Mouse (Mus musculus) midbrain, embryonic 11.5 days (tissue): Measurements from ENCODE around the gene Rabgap1. TPM values are rescaled to one million over a fixed set of nuclear protein-coding genes. Genes with fewer than 3 reads are reported as not detected.

Experiments used
- ATAC-seq: fragments of 200-750 bp; cut with Nextera tagmentation; 2 replicates; pipeline ENCODE4 v1.8.0; 2017; ENCODE audit warnings: moderate TSS enrichment, moderate library complexity; ENCODE audit not compliant: low FRiP score
- DNase-seq: peaks from one replicate; pipeline ENCODE4 v3.0.0; 2015; ENCODE audit warnings: low spot score; ENCODE audit errors: missing footprints
- H3K27ac ChIP-seq: fragments of 300-500 bp; sonication (generic); 2 replicates; pipeline ENCODE4 v1.5.1; 2014; ENCODE audit warnings: low read depth, low read length
- H3K27me3 ChIP-seq: fragments of 300-500 bp; sonication (generic); 2 replicates; pipeline ENCODE4 v1.6.1; 2014; ENCODE audit warnings: mild to moderate bottlenecking, low read length, moderate library complexity, mixed read lengths; ENCODE audit not compliant: control insufficient read depth, insufficient read depth
- H3K36me3 ChIP-seq: fragments of 300-500 bp; sonication (generic); 2 replicates; pipeline ENCODE4 v1.6.1; 2014; ENCODE audit warnings: mild to moderate bottlenecking, low read length, moderate library complexity, mixed read lengths; ENCODE audit not compliant: control insufficient read depth, insufficient read depth
- H3K4me1 ChIP-seq: fragments of 300-500 bp; sonication (generic); 2 replicates; pipeline ENCODE4 v1.6.1; 2014; ENCODE audit warnings: low read length; ENCODE audit not compliant: control insufficient read depth, insufficient read depth
- H3K4me2 ChIP-seq: fragments of 300-500 bp; sonication (generic); 2 replicates; pipeline ENCODE4 v1.6.1; 2014; ENCODE audit warnings: mild to moderate bottlenecking, moderate library complexity
- H3K4me3 ChIP-seq: fragments of 300-500 bp; sonication (generic); 2 replicates; pipeline ENCODE4 v1.5.1; 2014; ENCODE audit warnings: low read depth, low read length
- H3K9ac ChIP-seq: fragments of 300-500 bp; sonication (generic); 2 replicates; pipeline ENCODE4 v1.6.1; 2014; ENCODE audit warnings: low read length
- H3K9me3 ChIP-seq: fragments of 300-500 bp; sonication (generic); 2 replicates; pipeline ENCODE4 v1.6.1; 2016; ENCODE audit warnings: low read length; ENCODE audit not compliant: control insufficient read depth
- WGBS: fragments of 180-500 bp; shearing (Covaris S2); extraction: QIAGEN DNeasy Blood & Tissue Kit; methylation state at CpG from one replicate; pipeline ENCODE4 v1.1.7; 2014; 5-methylcytosine and 5-hydroxymethylcytosine counted together
- polyA plus RNA-seq: library from polyadenylated mRNA; unstranded; fragments of >200 nt; fragmentation: Nextera tagmentation; extraction: Ambion mirVana; gene quantifications from 2 replicates; pipeline ENCODE4 v1.2.1, GENCODE M21; 2014

Rabgap1 gene
- polyA plus RNA-seq, result 43.8 and 51.8 TPM in 2 replicates

- ATAC-seq, result peak; percentile 99
- WGBS, result under 1% methylated on average over 51 of the region's 51 CpGs
Measured at GRCm38 (mm10) chr2:37442611-37443591, at the start of gene Rabgap1, which contains the start of the genes Zbtb26 and Zbtb6. Gene Rabgap1, plus strand, starts transcription at chr2:37443279. Gene Zbtb26, minus strand, starts transcription at chr2:37443135. Gene Zbtb6, minus strand, starts transcription at chr2:37443171.

GRCm38 (mm10) chr2:37395539-37395938, 47.5 kb upstream of the Rabgap1 start:
- ATAC-seq (no peak), DNase-seq (no peak)
- H3K9ac ChIP-seq, result no peak overlapping the region
- no peak overlapping the region for H3K27ac ChIP-seq
- H3K9me3 ChIP-seq, result no peaks in the 10 kb centered on the region
- H3K4me2 ChIP-seq, result no peak overlapping the region
- 69% methylated on average over 1 of the region's 1 CpGs for WGBS
- no peak overlapping the region for H3K4me3 ChIP-seq
- no peaks in the 10 kb centered on the region for H3K4me1 ChIP-seq
- peaks cover 6% of the 10 kb centered on the region; the same call in 1 of the 2 replicates for H3K36me3 ChIP-seq
- no peaks in the 10 kb centered on the region for H3K27me3 ChIP-seq

More at GRCm38 (mm10) chr2:37442611-37443591, at the start of gene Rabgap1, which contains the start of the genes Zbtb26 and Zbtb6:
- Histone ChIP-seq H3K27ac (peak within 1 kb of the TSS; percentile 80), H3K9ac (peak within 1 kb of the TSS; percentile 85), H3K4me3 (peak within 1 kb of the TSS; percentile 81), H3K4me2 (peak within 1 kb of the TSS; percentile 76), H3K4me1 (peaks cover 4% of the 10 kb centered on the region), H3K27me3 (no peaks in the 10 kb centered on the region), H3K9me3 (no peaks in the 10 kb centered on the region), H3K36me3 (no peaks in the 10 kb centered on the region)
- DNase-seq, result peak; percentile 99

DNA sequence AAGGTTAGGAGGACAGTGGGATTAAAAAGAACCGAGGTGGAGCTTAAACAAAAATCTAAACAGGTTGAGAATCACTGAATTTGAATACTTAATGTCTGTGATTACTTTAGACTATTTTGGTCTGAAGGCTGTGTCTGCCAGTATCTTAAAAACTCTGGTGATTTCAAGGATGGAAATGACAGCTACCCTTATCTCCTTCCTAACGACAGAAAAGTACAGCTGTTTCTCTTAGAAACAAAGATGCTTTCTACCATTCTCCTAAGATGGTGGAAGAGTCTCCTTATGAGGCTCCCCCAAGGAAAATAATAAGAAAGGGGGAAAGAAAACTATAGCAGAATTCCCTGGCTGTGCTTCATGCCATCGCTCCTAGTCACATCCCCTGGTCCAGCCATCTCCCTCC, 21.2 kb upstream of the Rabgap1 start:
- ATAC-seq (no peak), DNase-seq (no peak)
- Histone ChIP-seq H3K27me3 (no peaks in the 10 kb centered on the region), H3K4me2 (peak overlapping the region; percentile 64), H3K27ac (peak overlapping the region; percentile 96), H3K4me1 (peaks cover 2% of the 10 kb centered on the region), H3K9me3 (no peaks in the 10 kb centered on the region), H3K36me3 (no peaks in the 10 kb centered on the region), H3K4me3 (peak overlapping the region; percentile 99), H3K9ac (peak overlapping the region; percentile 99)
- WGBS, result 7% methylated on average over 3 of the region's 3 CpGs

GRCm38 (mm10) chr2:37422306-37423304, 20.5 kb upstream of the Rabgap1 start, which contains the start of gene Rc3h2:
Gene Rc3h2, minus strand, starts transcription at chr2:37422903.
- peak within 1 kb of the TSS; percentile 64 for H3K4me2 ChIP-seq
- peaks cover 2% of the 10 kb centered on the region for H3K4me1 ChIP-seq
- no peaks in the 10 kb centered on the region for H3K36me3 ChIP-seq
- WGBS, result under 1% methylated on average over 69 of the region's 75 CpGs
- peak within 1 kb of the TSS; percentile 96 for H3K27ac ChIP-seq
- peak within 1 kb of the TSS; percentile 99 for H3K4me3 ChIP-seq
- peak within 1 kb of the TSS; percentile 99 for H3K9ac ChIP-seq
- ATAC-seq, result peak; percentile 97
- no peaks in the 10 kb centered on the region for H3K27me3 ChIP-seq
- no peaks in the 10 kb centered on the region for H3K9me3 ChIP-seq
- peak; percentile 98 for DNase-seq

DNA sequence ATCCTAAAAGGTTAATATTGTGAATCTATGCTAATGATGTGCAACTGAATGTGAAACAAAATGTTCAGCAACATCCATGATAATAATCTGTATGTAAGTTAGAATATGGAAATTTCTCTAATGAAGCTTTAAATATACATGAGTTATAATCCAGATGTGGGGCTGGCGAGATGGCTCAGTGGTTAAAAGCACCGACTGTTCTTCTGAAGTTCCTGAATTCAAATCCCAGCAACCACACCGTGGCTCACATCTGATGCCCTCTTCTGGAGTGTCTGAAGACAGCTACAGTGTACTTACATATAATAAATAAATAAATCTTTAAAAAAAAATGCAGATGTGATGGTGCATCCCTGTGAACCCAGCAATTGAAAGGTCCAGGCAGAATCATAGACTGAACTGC, 19.4 kb upstream of the Rabgap1 start:
- Histone ChIP-seq H3K27ac (no peak overlapping the region), H3K4me2 (no peak overlapping the region), H3K27me3 (no peaks in the 10 kb centered on the region), H3K4me3 (no peak overlapping the region), H3K9ac (no peak overlapping the region), H3K36me3 (no peaks in the 10 kb centered on the region; the same call in 1 of the 2 replicates), H3K9me3 (no peaks in the 10 kb centered on the region), H3K4me1 (peaks cover 2% of the 10 kb centered on the region)
- DNase-seq, result no peak
- no peak for ATAC-seq
- whole genome bisulfite sequencing, result 65% methylated on average over 3 of the region's 3 CpGs

- Histone ChIP-seq H3K9ac (peak overlapping the region; percentile 87), H3K27me3 (no peaks in the 10 kb centered on the region), H3K4me1 (peaks cover 10% of the 10 kb centered on the region; the same call in 1 of the 2 replicates), H3K9me3 (no peaks in the 10 kb centered on the region), H3K36me3 (peaks cover 3% of the 10 kb centered on the region), H3K4me3 (peak overlapping the region; percentile 76), H3K27ac (peak overlapping the region; percentile 94), H3K4me2 (peak overlapping the region; percentile 49)
- under 1% methylated on average over 38 of the region's 38 CpGs for WGBS
- ATAC-seq (peak; percentile 95), DNase-seq (peak; percentile 97)
Measured at GRCm38 (mm10) chr2:37430593-37431464, 12.2 kb upstream of the Rabgap1 start.

GRCm38 (mm10) chr2:37431609-37432008, 11.5 kb upstream of the Rabgap1 start:
- peak; percentile 90 for DNase-seq
- Histone ChIP-seq H3K4me2 (peak overlapping the region; percentile 49), H3K27ac (peak overlapping the region; percentile 94), H3K4me1 (peaks cover 10% of the 10 kb centered on the region; the same call in 1 of the 2 replicates), H3K9me3 (no peaks in the 10 kb centered on the region), H3K4me3 (peak overlapping the region; percentile 76), H3K9ac (peak overlapping the region; percentile 87), H3K27me3 (no peaks in the 10 kb centered on the region), H3K36me3 (peaks cover 3% of the 10 kb centered on the region)
- WGBS, result 29% methylated on average over 7 of the region's 7 CpGs
- ATAC-seq, result peak; percentile 49
